Mouse (Mus musculus): ENCODE measurements around the gene Rps21. TPM values are rescaled to one million over a fixed set of nuclear protein-coding genes. Genes with fewer than 3 reads are reported as not detected.
A peak's percentile ranks its signal among the peaks of the same experiment; 100 is the strongest.
"Not testable (repeated sequence)": the region's sequence is repeated elsewhere in the genome, so short reads cannot be mapped to it uniquely, and the experiment has no call there.

The Rps21 gene
- polyA plus RNA-seq, 1 experiment = 4,273 TPM

DNA sequence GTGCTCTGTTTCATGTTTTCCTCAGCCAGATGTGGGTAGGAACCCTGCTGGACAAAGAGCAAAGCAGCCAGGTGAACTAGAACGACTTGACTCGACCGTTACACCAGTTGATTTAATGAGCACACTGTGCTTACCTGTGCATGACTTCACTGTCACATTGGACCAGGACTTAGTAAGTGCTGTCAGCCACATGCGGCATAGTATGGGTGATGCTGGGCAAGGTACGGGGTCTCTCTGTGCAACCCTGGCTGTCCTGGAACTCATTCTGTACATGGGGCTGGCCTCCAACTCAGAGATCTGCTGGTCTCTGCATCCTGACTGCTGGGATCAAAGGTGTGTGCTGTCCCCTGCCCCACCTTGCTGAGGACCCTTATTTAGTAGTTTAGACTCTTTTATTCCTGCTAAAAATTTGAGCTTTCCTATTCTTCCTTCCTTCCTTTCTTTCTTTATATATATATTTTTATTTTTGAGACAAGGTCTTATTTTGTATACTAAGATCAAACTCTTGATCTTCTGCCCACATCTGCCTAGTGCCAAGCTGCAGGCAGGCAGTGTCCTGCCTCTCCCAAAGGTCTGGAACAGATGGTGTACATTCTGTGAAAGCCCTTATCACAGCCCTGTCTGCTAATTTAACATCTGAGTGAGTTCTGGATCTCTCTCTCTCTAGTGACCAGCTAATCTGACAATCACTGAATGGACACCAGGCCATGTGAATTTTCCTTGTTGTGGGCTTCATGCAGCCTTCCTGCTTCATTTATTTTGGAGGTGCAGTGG is 2.6 kb upstream of the Rps21 start:
- Histone ChIP-seq H3K4me3 (ENCODE audit: control insufficient read depth, insufficient read depth, low read length) (no peak overlapping the region), H3K27me3 (ENCODE audit: control insufficient read depth, insufficient read depth, low read length) (no peaks in the 10 kb centered on the region), H3K36me3 (ENCODE audit: control insufficient read depth, insufficient read depth, low read length) (peaks cover 10% of the 10 kb centered on the region; the same call in 1 of the 2 replicates), H3K27ac (ENCODE audit: control insufficient read depth, insufficient read depth, low read length) (no peak overlapping the region), H3K4me1 (replicated peaks; ENCODE audit: control insufficient read depth, insufficient read depth, low read length) (peaks cover 11% of the 10 kb centered on the region)
- WGBS = 96% methylated on average over 5 of the region's 5 CpGs
- TF ChIP-seq POLR2A (IDR thresholded peaks at IDR 0.05; ENCODE audit: control insufficient read depth, extremely low read depth, insufficient read depth, low read length, poor library complexity) (no peak), CTCF (IDR thresholded peaks at IDR 0.05; ENCODE audit: borderline replicate concordance, control insufficient read depth, extremely low read depth, insufficient read depth, low read length, poor library complexity) (no peak)
- no peak for DNase-seq

DNA sequence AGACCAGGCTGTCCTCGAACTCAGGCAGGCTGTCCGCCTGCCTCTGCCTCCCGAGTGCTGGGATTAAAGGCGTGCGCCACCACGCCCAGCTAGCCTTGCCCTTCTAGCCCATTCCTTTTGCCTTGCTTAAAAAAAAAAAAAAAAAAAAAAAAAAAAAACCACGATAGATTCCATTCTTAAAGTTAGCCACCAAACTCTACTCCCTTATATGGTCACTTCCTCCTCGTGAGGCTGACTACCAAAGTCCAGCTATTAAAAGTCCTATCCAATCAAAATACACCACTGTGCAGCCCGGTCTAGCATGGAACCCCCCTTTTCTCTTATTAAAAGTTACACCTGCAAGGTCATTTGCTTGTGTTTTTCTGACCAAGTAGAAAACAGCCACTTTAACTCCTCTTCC is 1.5 kb upstream of the Rps21 start:
- Histone ChIP-seq H3K4me3 (ENCODE audit: control insufficient read depth, insufficient read depth, low read length) (no peak overlapping the region), H3K27ac (ENCODE audit: control insufficient read depth, insufficient read depth, low read length) (no peak overlapping the region)

DNA sequence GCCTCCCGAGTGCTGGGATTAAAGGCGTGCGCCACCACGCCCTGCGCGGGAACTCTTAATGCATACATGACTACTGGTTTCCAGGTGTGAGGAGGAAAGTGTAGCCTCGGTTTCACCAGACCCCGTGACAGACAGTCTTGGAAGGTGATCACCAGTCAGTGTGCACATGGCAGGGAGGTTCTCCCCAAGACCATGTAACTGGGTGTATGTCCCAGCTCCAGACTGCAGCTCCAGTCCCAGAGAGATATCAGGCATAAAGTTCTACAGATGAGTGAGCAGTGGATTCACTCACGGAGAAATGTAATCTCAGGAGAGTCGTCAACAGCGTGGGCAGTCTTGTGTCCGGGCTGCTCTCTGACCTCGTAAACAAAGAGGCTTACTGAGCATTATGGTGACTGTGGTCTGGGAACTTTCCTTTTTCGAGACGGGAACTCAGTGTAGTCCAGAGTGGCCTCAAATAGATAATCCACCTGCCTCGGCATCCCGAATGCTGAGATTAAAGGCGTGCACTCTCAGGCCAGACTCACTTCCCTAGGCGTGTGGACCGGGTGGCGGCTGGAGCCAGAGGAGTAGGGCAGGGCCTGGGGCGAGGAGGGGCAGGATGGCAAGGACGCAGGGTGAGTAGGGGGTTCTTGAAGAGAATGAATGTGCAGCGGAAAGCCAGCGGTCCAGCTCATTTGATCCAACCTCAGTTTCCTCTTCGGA is 729 bp upstream of the Rps21 start:
- Histone ChIP-seq H3K27ac (ENCODE audit: control insufficient read depth, insufficient read depth, low read length) (0 out of 2 replicates have a peak overlapping the region, but pooled peaks have one; percentile 4), H3K27me3 (ENCODE audit: control insufficient read depth, insufficient read depth, low read length) (no peaks in the 10 kb centered on the region), H3K4me3 (ENCODE audit: control insufficient read depth, insufficient read depth, low read length) (peak overlapping the region; percentile 93), H3K36me3 (ENCODE audit: control insufficient read depth, insufficient read depth, low read length) (peaks cover 18% of the 10 kb centered on the region; the same call in 1 of the 2 replicates), H3K4me1 (replicated peaks; ENCODE audit: control insufficient read depth, insufficient read depth, low read length) (peaks cover 11% of the 10 kb centered on the region)
- no peak for TF ChIP-seq POLR2A (IDR thresholded peaks at IDR 0.05; ENCODE audit: control insufficient read depth, extremely low read depth, insufficient read depth, low read length, poor library complexity)
- TF ChIP-seq CTCF (IDR thresholded peaks at IDR 0.05; ENCODE audit: borderline replicate concordance, control insufficient read depth, extremely low read depth, insufficient read depth, low read length, poor library complexity) = no peak
- WGBS = 22% methylated on average over 26 of the region's 26 CpGs
- DNase-seq = no peak

More for the DNA sequence above, 1.5 kb upstream of the Rps21 start:
- peaks cover 11% of the 10 kb centered on the region for H3K4me1 ChIP-seq (replicated peaks; ENCODE audit: control insufficient read depth, insufficient read depth, low read length)
- H3K36me3 ChIP-seq (ENCODE audit: control insufficient read depth, insufficient read depth, low read length) = peaks cover 14% of the 10 kb centered on the region; the same call in 1 of the 2 replicates
- TF ChIP-seq CTCF (IDR thresholded peaks at IDR 0.05; ENCODE audit: borderline replicate concordance, control insufficient read depth, extremely low read depth, insufficient read depth, low read length, poor library complexity) (no peak), POLR2A (IDR thresholded peaks at IDR 0.05; ENCODE audit: control insufficient read depth, extremely low read depth, insufficient read depth, low read length, poor library complexity) (no peak)
- 75% methylated on average over 9 of the region's 9 CpGs for WGBS
- no peak for DNase-seq
- no peaks in the 10 kb centered on the region for H3K27me3 ChIP-seq (ENCODE audit: control insufficient read depth, insufficient read depth, low read length)

DNA sequence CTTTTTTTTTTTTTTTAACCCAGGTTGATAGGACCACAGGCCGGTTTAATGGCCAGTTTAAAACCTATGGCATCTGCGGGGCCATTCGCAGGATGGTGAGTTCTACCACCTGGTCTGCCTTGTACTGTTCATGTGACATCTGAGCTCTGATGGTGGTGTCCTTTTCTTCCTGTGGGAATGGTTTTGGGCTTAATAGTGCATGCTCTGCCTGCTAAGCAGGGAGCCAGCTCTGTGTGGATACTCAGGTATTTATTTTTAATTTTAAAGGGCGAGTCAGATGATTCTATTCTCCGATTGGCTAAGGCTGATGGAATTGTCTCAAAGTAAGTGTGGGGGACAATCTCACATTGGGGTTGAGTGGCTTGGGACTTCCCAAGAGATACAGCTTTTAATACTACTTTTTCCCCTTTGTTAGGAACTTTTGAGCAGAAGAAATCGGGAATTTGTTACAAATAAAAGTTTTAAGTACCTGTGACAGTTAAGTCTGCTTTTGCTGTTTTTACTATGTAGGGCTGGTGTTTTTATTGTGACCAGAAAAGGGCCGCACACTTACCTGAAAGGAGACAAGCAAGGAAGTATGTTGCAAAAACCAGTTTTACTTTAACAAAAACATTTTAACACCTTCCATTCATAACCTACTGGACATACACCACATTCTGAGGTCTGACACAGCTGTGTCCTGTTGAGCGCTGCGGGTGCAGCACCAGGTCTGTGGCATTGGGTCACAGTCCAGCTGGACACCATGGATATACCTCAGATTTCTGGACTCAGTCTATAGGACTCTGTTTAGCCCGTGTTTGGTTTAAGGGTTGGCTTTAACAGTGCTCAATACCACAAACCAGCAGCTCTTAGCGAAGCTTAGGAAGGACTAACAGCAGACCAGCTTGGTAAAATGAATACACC is 1.0 kb downstream of the Rps21 start:
- peaks cover 18% of the 10 kb centered on the region; the same call in 1 of the 2 replicates for H3K36me3 ChIP-seq (ENCODE audit: control insufficient read depth, insufficient read depth, low read length)
- TF ChIP-seq CTCF (IDR thresholded peaks at IDR 0.05; ENCODE audit: borderline replicate concordance, control insufficient read depth, extremely low read depth, insufficient read depth, low read length, poor library complexity) (no peak), POLR2A (IDR thresholded peaks at IDR 0.05; ENCODE audit: control insufficient read depth, extremely low read depth, insufficient read depth, low read length, poor library complexity) (no peak)

DNA sequence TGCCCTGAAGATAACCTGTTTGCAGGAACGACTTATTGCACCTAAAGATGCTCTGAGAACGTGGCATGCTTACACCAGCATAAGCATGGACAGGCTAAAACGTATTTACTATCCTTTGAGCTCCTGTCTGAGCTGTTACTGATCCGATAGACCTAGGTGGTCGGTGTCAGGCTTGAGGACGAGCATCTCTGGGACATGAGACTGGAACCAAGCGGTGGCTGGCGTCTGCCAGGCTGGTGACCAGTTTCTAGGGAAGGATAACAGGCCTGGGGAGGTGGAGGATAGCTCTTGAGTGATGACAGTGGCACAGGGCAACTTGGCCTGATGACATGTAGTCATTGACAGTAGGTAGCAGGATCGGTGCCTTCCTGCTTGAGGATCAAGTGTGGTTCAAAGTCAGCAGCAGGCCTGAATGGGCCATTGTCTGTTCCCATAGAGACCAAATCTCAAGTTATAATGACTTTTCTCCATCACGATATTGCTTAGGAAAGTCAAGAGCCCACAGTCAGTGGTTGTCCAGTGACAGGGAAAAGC is 1.8 kb downstream of the Rps21 start:
- Histone ChIP-seq H3K4me1 (replicated peaks; ENCODE audit: control insufficient read depth, insufficient read depth, low read length) (peaks cover 11% of the 10 kb centered on the region), H3K36me3 (ENCODE audit: control insufficient read depth, insufficient read depth, low read length) (peaks cover 18% of the 10 kb centered on the region; the same call in 1 of the 2 replicates)
- H3K27me3 ChIP-seq (ENCODE audit: control insufficient read depth, insufficient read depth, low read length); H3K4me3 ChIP-seq (ENCODE audit: control insufficient read depth, insufficient read depth, low read length); H3K27ac ChIP-seq (ENCODE audit: control insufficient read depth, insufficient read depth, low read length); DNase-seq: not testable (repeated sequence)
- 92% methylated on average over 10 of the region's 10 CpGs for WGBS

More for the DNA sequence above, 1.0 kb downstream of the Rps21 start:
- Histone ChIP-seq H3K27ac (ENCODE audit: control insufficient read depth, insufficient read depth, low read length) (no peak overlapping the region), H3K27me3 (ENCODE audit: control insufficient read depth, insufficient read depth, low read length) (no peaks in the 10 kb centered on the region), H3K4me1 (replicated peaks; ENCODE audit: control insufficient read depth, insufficient read depth, low read length) (peaks cover 11% of the 10 kb centered on the region), H3K4me3 (ENCODE audit: control insufficient read depth, insufficient read depth, low read length) (peak overlapping the region; percentile 86)
- no peak for DNase-seq
- WGBS = 63% methylated on average over 11 of the region's 11 CpGs

DNA sequence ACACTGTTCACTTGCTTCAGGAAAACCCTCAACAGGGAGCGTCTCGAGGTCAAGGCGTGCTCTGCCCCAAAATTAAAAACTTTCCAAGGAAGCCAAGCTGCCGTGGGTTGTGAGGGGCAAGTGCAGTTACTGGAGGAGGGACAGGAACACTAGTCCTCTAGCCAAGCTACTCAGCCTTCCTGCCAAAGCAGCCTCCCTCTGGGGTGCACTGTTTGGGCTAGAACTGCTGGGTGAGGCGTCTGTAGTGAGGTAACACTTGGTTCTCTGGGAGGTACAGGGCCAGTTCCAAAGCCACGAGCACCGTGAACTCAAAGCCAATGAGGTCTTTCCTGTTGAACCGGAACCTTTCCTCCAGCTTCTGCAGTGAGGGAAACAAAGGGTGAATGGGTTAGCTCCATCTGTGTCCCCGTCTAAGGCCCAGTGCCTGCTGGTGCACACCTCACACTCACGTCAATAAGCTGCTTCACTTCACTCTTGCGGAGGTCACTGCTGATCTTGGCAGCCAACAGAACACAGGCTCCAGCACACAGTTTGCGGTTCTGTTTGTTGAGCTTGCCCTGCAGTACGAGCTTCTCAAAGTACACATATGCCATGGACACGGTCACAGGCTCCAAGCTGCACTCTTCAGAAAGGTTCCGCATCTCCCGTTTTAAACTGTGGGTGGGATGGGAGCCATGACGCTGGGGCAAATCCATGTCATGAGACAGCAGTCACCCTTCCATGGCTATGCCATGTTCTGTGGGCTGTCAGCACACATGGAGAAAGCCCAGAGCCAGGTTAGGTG is 2.8 kb downstream of the Rps21 start:
- H3K27me3 ChIP-seq (ENCODE audit: control insufficient read depth, insufficient read depth, low read length); H3K27ac ChIP-seq (ENCODE audit: control insufficient read depth, insufficient read depth, low read length); DNase-seq; H3K4me3 ChIP-seq (ENCODE audit: control insufficient read depth, insufficient read depth, low read length): not testable (repeated sequence)
- WGBS = 89% methylated on average over 17 of the region's 17 CpGs
- Histone ChIP-seq H3K36me3 (ENCODE audit: control insufficient read depth, insufficient read depth, low read length) (peaks cover 18% of the 10 kb centered on the region; the same call in 1 of the 2 replicates), H3K4me1 (replicated peaks; ENCODE audit: control insufficient read depth, insufficient read depth, low read length) (peaks cover 11% of the 10 kb centered on the region)
